Mouse (Mus musculus) spleen, adult 2 months (tissue): ENCODE data around the gene Gm19410. TPM values are rescaled to one million over a fixed set of nuclear protein-coding genes. Genes with fewer than 3 reads are reported as not detected.

Experiments
- DNase-seq, 2 experiments: peaks; one replicate each; pipeline versions ENCODE4 v3.0.0 to v3.0.0-alpha.2; 2012 to 2021; ENCODE audit warnings: low spot score in 2 of 2, low read depth in 1 of 2
- H3K27ac ChIP-seq: fragments of 200-500 bp; 2 replicates; pipeline ENCODE4 v1.5.1; 2012; ENCODE audit warnings: low read length, inconsistent platforms; ENCODE audit not compliant: insufficient read depth
- H3K27me3 ChIP-seq: fragments of 200-500 bp; 2 replicates; pipeline ENCODE4 v1.6.1; 2012; ENCODE audit warnings: mild to moderate bottlenecking, moderate library complexity, low read length, inconsistent platforms; ENCODE audit not compliant: control insufficient read depth, insufficient read depth
- H3K36me3 ChIP-seq: fragments of 200-500 bp; 2 replicates; pipeline ENCODE4 v1.6.1; 2012; ENCODE audit warnings: mild to moderate bottlenecking, low read length, inconsistent platforms; ENCODE audit not compliant: control insufficient read depth, insufficient read depth
- H3K4me1 ChIP-seq: fragments of 200-500 bp; 2 replicates; pipeline ENCODE4 v1.6.1; 2011; ENCODE audit warnings: inconsistent platforms; ENCODE audit not compliant: control insufficient read depth, insufficient read depth, insufficient read length
- H3K4me3 ChIP-seq: fragments of 200-500 bp; 2 replicates; pipeline ENCODE4 v1.5.1; 2011; ENCODE audit warnings: mild to moderate bottlenecking, inconsistent platforms; ENCODE audit not compliant: insufficient read depth, insufficient read length; ENCODE audit errors: extremely low read depth
- CTCF ChIP-seq: fragments of 200-500 bp; IDR thresholded peaks from 2 replicates; pipeline ENCODE4 v1.5.1; 2011; ENCODE audit warnings: mild to moderate bottlenecking, inconsistent platforms; ENCODE audit not compliant: insufficient read depth, insufficient read length, insufficient replicate concordance; ENCODE audit errors: extremely low read depth
- POLR2A ChIP-seq: fragments of 200-500 bp; IDR thresholded peaks from 2 replicates; pipeline ENCODE4 v1.6.1; 2011; ENCODE audit warnings: low read depth, low read length, inconsistent platforms
- WGBS: fragments of 180-500 bp; shearing (Covaris S2); methylation state at CpG from one replicate; pipeline ENCODE4 v1.1.7; 2018; 5-methylcytosine and 5-hydroxymethylcytosine counted together
- polyA plus RNA-seq: library from polyadenylated mRNA; depleted of rRNA; stranded (reverse); fragments of >200 nt; gene quantifications from 2 replicates; pipeline ENCODE4 v1.2.3, GENCODE M21; 2012; rRNA removed

Gm19410 gene
- polyA plus RNA-seq, result not detected in 2 replicates

DNA sequence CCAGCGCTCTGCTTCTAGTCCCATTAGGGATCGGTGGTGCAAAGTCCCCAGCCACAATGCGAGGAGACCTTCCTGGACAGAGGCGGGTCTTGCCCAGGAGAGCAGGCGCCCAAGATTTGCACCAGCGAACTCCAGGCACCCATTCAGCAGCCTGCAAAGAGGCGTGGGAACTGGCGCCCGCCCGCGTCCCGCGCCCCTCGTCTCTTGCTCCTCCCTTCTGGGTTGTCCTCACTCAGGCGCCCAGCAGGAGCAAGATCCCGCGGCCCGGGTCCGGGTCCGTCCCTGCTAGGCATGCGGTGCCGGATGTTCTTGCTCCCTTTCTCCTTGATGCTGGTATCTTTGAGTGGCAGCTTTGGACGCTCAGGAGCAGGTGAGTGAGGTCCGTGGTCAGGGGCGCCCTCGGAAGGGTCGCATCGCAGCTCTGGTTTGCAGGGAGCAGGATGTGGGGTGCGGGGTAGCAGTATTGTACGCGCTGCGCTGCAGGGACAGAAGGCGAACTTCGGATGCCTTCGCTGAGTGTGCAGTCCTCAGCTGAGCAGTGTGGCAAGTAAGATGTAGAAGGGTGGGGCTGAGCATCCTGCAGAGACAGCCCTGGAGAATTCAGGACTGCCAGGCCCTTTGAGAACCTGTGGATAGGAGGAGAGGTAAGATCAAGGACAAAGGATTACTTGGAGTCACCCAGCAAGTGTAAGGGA lies at the start of gene Gm19410:
Gene Gm19410, plus strand, starts transcription at position 292 of the 695 bp plus-strand sequence.
- H3K4me1 ChIP-seq, result no peaks in the 10 kb centered on the region
- H3K36me3 ChIP-seq, result no peaks in the 10 kb centered on the region
- no peak within 1 kb of the TSS for H3K4me3 ChIP-seq
- H3K27me3 ChIP-seq, result peaks cover 4% of the 10 kb centered on the region
- 4% methylated on average over 35 of the region's 35 CpGs for WGBS
- DNase-seq, result no peak
- no peak for TF ChIP-seq CTCF
- no peak for TF ChIP-seq POLR2A
- H3K27ac ChIP-seq, result no peak within 1 kb of the TSS

DNA sequence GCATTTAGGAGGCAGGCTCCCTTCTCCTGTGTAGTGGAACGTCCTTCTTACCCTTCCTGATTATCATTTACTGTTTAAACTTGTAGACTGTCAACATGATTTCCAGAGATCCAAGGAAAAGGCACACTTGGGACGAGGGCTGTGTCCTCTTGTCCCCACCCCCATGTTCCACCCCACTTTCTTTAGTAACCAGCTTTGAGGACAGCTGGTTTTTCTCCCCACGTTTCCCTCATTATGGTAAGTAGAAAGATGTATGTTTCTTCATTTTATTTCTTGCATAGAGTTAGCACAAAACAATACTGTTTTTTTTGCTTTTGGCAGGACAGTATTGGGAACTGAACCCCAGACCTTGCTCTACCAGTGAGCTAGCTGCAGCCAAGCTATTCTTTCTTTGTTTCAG lies 34.8 kb upstream of the Gm19410 start:
- no peaks in the 10 kb centered on the region for H3K36me3 ChIP-seq
- H3K4me1 ChIP-seq, result no peaks in the 10 kb centered on the region
- 65% methylated on average over 3 of the region's 3 CpGs for WGBS
- H3K4me3 ChIP-seq, result no peak overlapping the region
- DNase-seq, result no peak
- no peaks in the 10 kb centered on the region for H3K27me3 ChIP-seq
- H3K27ac ChIP-seq, result no peak overlapping the region
- TF ChIP-seq POLR2A, result no peak

DNA sequence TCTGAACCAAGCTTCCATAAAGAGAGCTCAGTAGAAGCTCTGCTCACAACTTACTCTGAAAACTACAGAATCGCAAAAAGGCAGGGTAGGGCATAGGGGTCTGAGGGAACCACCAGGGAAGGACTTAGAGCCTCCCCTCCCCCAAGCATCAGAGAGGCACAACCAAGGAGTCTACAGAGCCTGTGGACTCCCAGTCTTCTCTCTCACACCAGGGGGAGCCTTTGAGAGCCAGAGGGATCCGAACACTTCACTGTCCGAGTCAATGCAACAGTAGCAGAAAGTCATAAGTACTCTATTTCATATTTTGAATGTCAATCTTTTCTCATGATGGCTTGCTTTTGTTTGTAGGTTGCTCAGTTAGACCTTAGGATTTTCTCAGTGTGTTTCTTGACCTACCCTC lies 30.2 kb upstream of the Gm19410 start:
- Histone ChIP-seq H3K27me3 (no peaks in the 10 kb centered on the region), H3K4me3 (no peak overlapping the region), H3K36me3 (no peaks in the 10 kb centered on the region), H3K27ac (no peak overlapping the region), H3K4me1 (no peaks in the 10 kb centered on the region)
- no peak for DNase-seq
- 61% methylated on average over 3 of the region's 3 CpGs for WGBS
- TF ChIP-seq CTCF (no peak), POLR2A (no peak)

DNA sequence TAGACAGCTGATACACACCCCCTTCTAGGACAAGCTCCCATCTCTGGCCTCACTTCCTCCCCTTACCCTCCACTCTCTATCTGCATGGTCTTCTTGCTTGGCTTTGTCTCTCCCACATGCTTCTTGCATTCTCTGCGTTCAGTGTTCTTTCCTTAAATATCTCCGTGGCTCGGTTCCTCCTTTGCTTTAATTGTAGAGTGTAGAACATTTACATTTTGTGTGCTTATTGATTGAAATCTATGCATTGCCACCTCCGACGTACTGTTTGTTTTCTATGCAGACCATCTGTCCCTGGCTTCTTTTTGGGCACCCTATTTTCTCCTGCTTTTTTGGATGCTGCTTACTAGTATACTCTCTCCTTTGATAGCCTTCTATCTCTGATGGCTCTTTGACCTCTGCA lies 9.4 kb upstream of the Gm19410 start:
- no peak overlapping the region for H3K27ac ChIP-seq
- TF ChIP-seq CTCF (no peak), POLR2A (no peak)
- 93% methylated on average over 5 of the region's 5 CpGs for whole genome bisulfite sequencing
- no peaks in the 10 kb centered on the region for H3K4me1 ChIP-seq
- no peaks in the 10 kb centered on the region for H3K27me3 ChIP-seq
- DNase-seq, result no peak
- no peaks in the 10 kb centered on the region for H3K36me3 ChIP-seq
- H3K4me3 ChIP-seq, result no peak overlapping the region

DNA sequence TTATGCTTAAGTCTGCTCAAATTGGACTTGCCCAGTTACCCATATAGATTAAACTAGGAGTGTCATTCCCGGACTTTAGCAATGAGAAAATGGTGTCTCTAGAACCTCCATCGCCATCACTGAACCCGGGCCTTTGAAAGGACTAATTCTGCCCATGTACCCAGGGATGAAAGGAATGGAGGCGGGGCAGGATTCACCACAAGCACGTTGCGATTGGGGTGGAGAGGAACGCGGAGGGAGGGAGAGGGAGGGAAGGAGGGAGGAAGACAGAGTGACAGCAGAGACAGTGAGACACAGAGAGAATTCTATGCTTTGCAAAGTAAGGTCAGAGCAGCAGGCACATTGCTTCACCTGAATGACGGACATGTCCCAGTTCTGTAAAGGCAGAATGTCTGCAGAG lies 570 bp upstream of the Gm19410 start:
- Histone ChIP-seq H3K27me3 (peaks cover 4% of the 10 kb centered on the region), H3K36me3 (no peaks in the 10 kb centered on the region), H3K4me1 (no peaks in the 10 kb centered on the region), H3K27ac (no peak overlapping the region), H3K4me3 (no peak overlapping the region)
- TF ChIP-seq CTCF (no peak), POLR2A (no peak)
- no peak for DNase-seq
- WGBS, result 17% methylated on average over 9 of the region's 9 CpGs

DNA sequence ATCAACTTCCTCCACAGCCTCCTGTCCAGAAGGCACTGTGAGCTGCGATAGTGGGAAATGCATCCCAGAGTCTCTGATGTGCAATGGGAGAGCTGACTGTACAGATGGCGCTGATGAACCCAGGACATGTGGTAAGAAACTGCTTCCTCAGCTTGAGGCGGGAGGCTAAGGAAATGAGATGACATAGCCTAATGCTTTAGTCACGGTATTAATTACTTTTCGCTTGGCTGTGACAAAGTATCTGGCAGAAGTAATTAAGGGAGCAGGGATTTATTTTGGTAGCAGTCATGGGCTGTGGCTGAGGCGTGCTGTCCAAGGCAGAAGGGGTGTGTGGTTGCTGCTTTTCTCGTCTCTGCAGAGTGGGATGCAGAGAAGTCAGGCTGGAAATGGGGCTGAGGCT lies 7.9 kb downstream of the Gm19410 start:
- H3K4me3 ChIP-seq, result no peak overlapping the region
- H3K4me1 ChIP-seq, result no peaks in the 10 kb centered on the region
- TF ChIP-seq POLR2A, result no peak
- TF ChIP-seq CTCF, result no peak
- H3K27me3 ChIP-seq, result no peaks in the 10 kb centered on the region
- 65% methylated on average over 7 of the region's 7 CpGs for WGBS
- no peak overlapping the region for H3K27ac ChIP-seq
- H3K36me3 ChIP-seq, result no peaks in the 10 kb centered on the region
- no peak for DNase-seq
